Mouse (Mus musculus) liver, embryonic 13.5 days (tissue): ENCODE results near the gene Zfp987. TPM values are rescaled to one million over a fixed set of nuclear protein-coding genes. Genes with fewer than 3 reads are reported as not detected.
"Not testable (repeated sequence)": the region's sequence is repeated elsewhere in the genome, so short reads cannot be mapped to it uniquely, and the experiment has no call there.

Experiments used
- ATAC-seq: fragments of 200-750 bp; cut with Nextera tagmentation; 2 replicates; pipeline ENCODE4 v1.8.0; 2017; ENCODE audit warnings: low read depth, mild to moderate bottlenecking, moderate number of reproducible peaks, moderate library complexity
- DNase-seq: peaks from one replicate; pipeline ENCODE4 v3.0.0; 2022
- H3K27ac ChIP-seq: fragments of 300-500 bp; sonication (generic); 2 replicates; pipeline ENCODE4 v1.5.1; 2015; ENCODE audit warnings: moderate library complexity, mild to moderate bottlenecking, inconsistent platforms
- H3K27me3 ChIP-seq: fragments of 300-500 bp; sonication (generic); 2 replicates; pipeline ENCODE4 v1.6.1; 2015; ENCODE audit warnings: mild to moderate bottlenecking, inconsistent platforms
- H3K36me3 ChIP-seq: fragments of 300-500 bp; sonication (generic); 2 replicates; pipeline ENCODE4 v1.6.1; 2015; ENCODE audit warnings: mild to moderate bottlenecking, inconsistent platforms
- H3K4me1 ChIP-seq: fragments of 300-500 bp; sonication (generic); replicated peaks from 2 replicates; pipeline ENCODE4 v1.6.1; 2015; ENCODE audit warnings: inconsistent platforms
- H3K4me2 ChIP-seq: fragments of 300-500 bp; sonication (generic); 2 replicates; pipeline ENCODE4 v1.6.1; 2015; ENCODE audit warnings: inconsistent platforms, mild to moderate bottlenecking, moderate library complexity
- H3K4me3 ChIP-seq: fragments of 300-500 bp; sonication (generic); replicated peaks from 2 replicates; pipeline ENCODE4 v1.5.1; 2015; ENCODE audit warnings: mild to moderate bottlenecking, inconsistent platforms
- H3K9ac ChIP-seq: fragments of 300-500 bp; sonication (generic); 2 replicates; pipeline ENCODE4 v1.6.1; 2015; ENCODE audit warnings: mild to moderate bottlenecking, inconsistent platforms
- H3K9me3 ChIP-seq: fragments of 300-500 bp; sonication (generic); replicated peaks from 2 replicates; pipeline ENCODE4 v1.6.1; 2016; ENCODE audit warnings: inconsistent platforms
- WGBS: fragments of 180-500 bp; shearing (Covaris S2); methylation state at CpG from one replicate; pipeline ENCODE4 v1.1.7; 2015; ENCODE audit not compliant: insufficient replicate concordance; 5-methylcytosine and 5-hydroxymethylcytosine counted together
- polyA plus RNA-seq: library from polyadenylated mRNA; unstranded; fragments of >200 nt; fragmentation: Nextera tagmentation; extraction: Ambion mirVana; gene quantifications from 2 replicates; pipeline ENCODE4 v1.2.1, GENCODE M21; 2015

Zfp987 gene
- polyA plus RNA-seq, 1 experiment from 2014 or later = 0.13 TPM

- Histone ChIP-seq H3K9me3 (peaks cover 23% of the 10 kb centered on the region), H3K4me2 (peak overlapping the region; percentile 41), H3K4me3 (peak overlapping the region; percentile 27; the same call in 1 of the 2 replicates)
- H3K36me3 ChIP-seq, H3K4me1 ChIP-seq, DNase-seq, H3K27me3 ChIP-seq, H3K27ac ChIP-seq, H3K9ac ChIP-seq: not testable (repeated sequence)
- 0 out of 2 replicates have a peak, but pooled peaks have one; percentile 23 for ATAC-seq
- WGBS = 28% methylated on average over 44 of the region's 45 CpGs
Observed at GRCm38 (mm10) chr4:146066932-146067580, 30.0 kb upstream of the Zfp987 start.

GRCm38 (mm10) chr4:146067594-146067993 is 29.5 kb upstream of the Zfp987 start:
- H3K27ac ChIP-seq, H3K9ac ChIP-seq, H3K36me3 ChIP-seq, DNase-seq, H3K4me1 ChIP-seq, ATAC-seq, H3K27me3 ChIP-seq: not testable (repeated sequence)
- Histone ChIP-seq H3K9me3 (peaks cover 20% of the 10 kb centered on the region), H3K4me2 (peak overlapping the region; percentile 41), H3K4me3 (peak overlapping the region; percentile 27; the same call in 1 of the 2 replicates)
- WGBS = 14% methylated on average over 55 of the region's 55 CpGs

- ATAC-seq, H3K9me3 ChIP-seq, H3K36me3 ChIP-seq, H3K27me3 ChIP-seq, H3K4me1 ChIP-seq, DNase-seq, H3K4me2 ChIP-seq, H3K9ac ChIP-seq, H3K4me3 ChIP-seq, H3K27ac ChIP-seq: not testable (repeated sequence)
- WGBS = 61% methylated on average over 7 of the region's 7 CpGs
Observed at GRCm38 (mm10) chr4:146073264-146073663, 23.8 kb upstream of the Zfp987 start.

- not testable (repeated sequence) for H3K36me3 ChIP-seq, H3K27me3 ChIP-seq, H3K27ac ChIP-seq, ATAC-seq, H3K9ac ChIP-seq, H3K9me3 ChIP-seq, H3K4me3 ChIP-seq, H3K4me2 ChIP-seq, H3K4me1 ChIP-seq, DNase-seq
- 22% methylated on average over 3 of the region's 3 CpGs for WGBS
Observed at GRCm38 (mm10) chr4:146101448-146101847, 4.3 kb downstream of the Zfp987 start.

GRCm38 (mm10) chr4:146156524-146156923 is 59.4 kb downstream of the Zfp987 start, which contains the start of gene Zfp600:
Gene Zfp600 (plus strand): TSS chr4:146156824.
- ATAC-seq, H3K9ac ChIP-seq, H3K27me3 ChIP-seq, DNase-seq, H3K9me3 ChIP-seq, H3K27ac ChIP-seq, H3K36me3 ChIP-seq, H3K4me1 ChIP-seq, H3K4me2 ChIP-seq, H3K4me3 ChIP-seq: not testable (repeated sequence)
- WGBS = no CpG with 5 or more reads among the region's 6 CpGs

- not testable (repeated sequence) for H3K9ac ChIP-seq, H3K4me2 ChIP-seq
Observed at GRCm38 (mm10) chr4:146162893-146163292, 65.8 kb downstream of the Zfp987 start.

GRCm38 (mm10) chr4:146167202-146167832 is 70.2 kb downstream of the Zfp987 start:
- ATAC-seq, H3K27ac ChIP-seq, H3K27me3 ChIP-seq, DNase-seq, H3K4me1 ChIP-seq, H3K36me3 ChIP-seq, H3K4me3 ChIP-seq, H3K9me3 ChIP-seq, H3K4me2 ChIP-seq, H3K9ac ChIP-seq: not testable (repeated sequence)
- 59% methylated on average over 3 of the region's 3 CpGs for WGBS

More at GRCm38 (mm10) chr4:146162893-146163292, 65.8 kb downstream of the Zfp987 start:
- not testable (repeated sequence) for DNase-seq, H3K36me3 ChIP-seq, H3K9me3 ChIP-seq, H3K27ac ChIP-seq, H3K4me1 ChIP-seq, ATAC-seq, H3K4me3 ChIP-seq, H3K27me3 ChIP-seq
- WGBS = 66% methylated on average over 3 of the region's 4 CpGs

GRCm38 (mm10) chr4:146167879-146168532 is 70.9 kb downstream of the Zfp987 start:
- not testable (repeated sequence) for H3K4me1 ChIP-seq, DNase-seq, H3K27me3 ChIP-seq, H3K4me2 ChIP-seq, H3K27ac ChIP-seq, H3K4me3 ChIP-seq, H3K36me3 ChIP-seq, H3K9me3 ChIP-seq, H3K9ac ChIP-seq
- WGBS = 66% methylated on average over 10 of the region's 10 CpGs
- ATAC-seq = peak; percentile 53; the same call in 1 of the 2 replicates

- H3K9me3 ChIP-seq = peaks cover 12% of the 10 kb centered on the region
- H3K4me1 ChIP-seq, H3K4me3 ChIP-seq, H3K36me3 ChIP-seq, H3K27ac ChIP-seq, H3K27me3 ChIP-seq, DNase-seq, H3K9ac ChIP-seq, H3K4me2 ChIP-seq: not testable (repeated sequence)
- peak; percentile 31; the same call in 1 of the 2 replicates for ATAC-seq
- no CpG with 5 or more reads among the region's 2 CpGs for WGBS
Observed at GRCm38 (mm10) chr4:146168730-146169215, 71.7 kb downstream of the Zfp987 start.

- WGBS = 41% methylated on average over 4 of the region's 4 CpGs
- DNase-seq = not testable (repeated sequence)
- peak; percentile 57 for ATAC-seq
Observed at GRCm38 (mm10) chr4:146173378-146174226, 76.5 kb downstream of the Zfp987 start.

More at GRCm38 (mm10) chr4:146173378-146174226, 76.5 kb downstream of the Zfp987 start:
- not testable (repeated sequence) for H3K9ac ChIP-seq, H3K4me1 ChIP-seq, H3K4me2 ChIP-seq, H3K36me3 ChIP-seq, H3K27me3 ChIP-seq, H3K27ac ChIP-seq, H3K4me3 ChIP-seq
- H3K9me3 ChIP-seq = peaks cover 10% of the 10 kb centered on the region
